Mouse (Mus musculus) stomach, postnatal 0 days (tissue): ENCODE data around the gene Elf1. TPM values are rescaled to one million over a fixed set of nuclear protein-coding genes. Genes with fewer than 3 reads are reported as not detected.
A peak's percentile ranks its signal among the peaks of the same experiment; 100 is the strongest.

Experiments used
- ATAC-seq: fragments of 200-750 bp; cut with Nextera tagmentation; 2 replicates; pipeline ENCODE4 v1.8.0; 2017; ENCODE audit not compliant: low FRiP score, low TSS enrichment
- DNase-seq: peaks from one replicate; pipeline ENCODE4 v3.0.0-alpha.2; 2016; ENCODE audit warnings: low spot score
- H3K27ac ChIP-seq: fragments of 300-500 bp; sonication (generic); replicated peaks from 2 replicates; pipeline ENCODE4 v1.5.1; 2014; ENCODE audit warnings: mild to moderate bottlenecking, control low read depth
- H3K27me3 ChIP-seq: fragments of 300-500 bp; sonication (generic); 2 replicates; pipeline ENCODE4 v1.6.1; 2014; ENCODE audit warnings: low read length; ENCODE audit not compliant: control insufficient read depth, insufficient read depth
- H3K36me3 ChIP-seq: fragments of 300-500 bp; sonication (generic); 2 replicates; pipeline ENCODE4 v1.6.1; 2014; ENCODE audit warnings: low read length, mixed read lengths; ENCODE audit not compliant: control insufficient read depth, insufficient read depth
- H3K4me1 ChIP-seq: fragments of 300-500 bp; sonication (generic); replicated peaks from 2 replicates; pipeline ENCODE4 v1.6.1; 2014; ENCODE audit warnings: antibody characterized with exemption; ENCODE audit not compliant: control insufficient read depth, insufficient read depth
- H3K4me2 ChIP-seq: fragments of 300-500 bp; sonication (generic); replicated peaks from 2 replicates; pipeline ENCODE4 v1.6.1; 2014; ENCODE audit warnings: low read depth, mild to moderate bottlenecking, control low read depth, moderate library complexity
- H3K4me3 ChIP-seq: fragments of 300-500 bp; sonication (generic); 2 replicates; pipeline ENCODE4 v1.5.1; 2014; ENCODE audit warnings: low read depth, low read length, control low read depth
- H3K9ac ChIP-seq: fragments of 300-500 bp; sonication (generic); 2 replicates; pipeline ENCODE4 v1.6.1; 2014; ENCODE audit warnings: mild to moderate bottlenecking, low read length, control low read depth, mixed read lengths
- H3K9me3 ChIP-seq: fragments of 300-500 bp; sonication (generic); 2 replicates; pipeline ENCODE4 v1.6.1; 2016; ENCODE audit warnings: low read length; ENCODE audit not compliant: control insufficient read depth
- CTCF ChIP-seq: IDR thresholded peaks from 2 replicates; pipeline ENCODE4 v1.5.1; 2016; ENCODE audit warnings: antibody characterized with exemption, low read depth, mild to moderate bottlenecking, moderate library complexity
- EP300 ChIP-seq: optimal IDR thresholded peaks from 2 replicates; pipeline ENCODE3; 2016; ENCODE audit warnings: antibody characterized with exemption
- WGBS: fragments of 180-500 bp; shearing (Covaris S2); extraction: QIAGEN DNeasy Blood & Tissue Kit; methylation state at CpG from one replicate; pipeline ENCODE4 v1.1.7; 2014; 5-methylcytosine and 5-hydroxymethylcytosine counted together
- polyA plus RNA-seq: library from polyadenylated mRNA; unstranded; fragments of >200 nt; fragmentation: Nextera tagmentation; extraction: Ambion mirVana; gene quantifications from 2 replicates; pipeline ENCODE4 v1.2.1, GENCODE M21; 2015

The Elf1 gene
- polyA plus RNA-seq, 1 experiment from 2014 or later = 19.3 TPM

GRCm38 (mm10) chr14:79552854-79553253 is 71.9 kb downstream of the Elf1 start:
- no peaks in the 10 kb centered on the region for H3K36me3 ChIP-seq
- ATAC-seq (no peak), DNase-seq (no peak)
- no peak overlapping the region for H3K27ac ChIP-seq
- H3K9ac ChIP-seq = no peak overlapping the region
- no peaks in the 10 kb centered on the region for H3K27me3 ChIP-seq
- H3K4me1 ChIP-seq = 0 out of 2 replicates have a peak, but pooled peaks cover 2% of the 10 kb centered on the region
- WGBS = 90% methylated on average over 1 of the region's 1 CpGs
- no peak overlapping the region for H3K4me2 ChIP-seq
- H3K4me3 ChIP-seq = no peak overlapping the region
- no peaks in the 10 kb centered on the region for H3K9me3 ChIP-seq
- TF ChIP-seq EP300 (no peak), CTCF (no peak)

GRCm38 (mm10) chr14:79557796-79558195 is 76.8 kb downstream of the Elf1 start:
- TF ChIP-seq EP300 = no peak
- no peak for TF ChIP-seq CTCF
- no peak for ATAC-seq

GRCm38 (mm10) chr14:79562745-79563144 is 81.8 kb downstream of the Elf1 start:
- H3K4me3 ChIP-seq = no peak overlapping the region
- peak; percentile 78 for ATAC-seq
- TF ChIP-seq CTCF = peak; percentile 86
- no peak for TF ChIP-seq EP300
- H3K9ac ChIP-seq = no peak overlapping the region
- H3K4me2 ChIP-seq = no peak overlapping the region
- no peaks in the 10 kb centered on the region for H3K27me3 ChIP-seq
- no peaks in the 10 kb centered on the region for H3K4me1 ChIP-seq
- peak; percentile 78 for DNase-seq
- no peak overlapping the region for H3K27ac ChIP-seq
- no peaks in the 10 kb centered on the region for H3K9me3 ChIP-seq
- 18% methylated on average over 5 of the region's 5 CpGs for WGBS
- H3K36me3 ChIP-seq = peaks cover 2% of the 10 kb centered on the region; the same call in 1 of the 2 replicates

More at GRCm38 (mm10) chr14:79557796-79558195, 76.8 kb downstream of the Elf1 start:
- Histone ChIP-seq H3K9me3 (no peaks in the 10 kb centered on the region), H3K36me3 (peaks cover 2% of the 10 kb centered on the region; the same call in 1 of the 2 replicates), H3K4me2 (no peak overlapping the region), H3K27ac (peak overlapping the region; percentile 61), H3K4me3 (no peak overlapping the region), H3K27me3 (no peaks in the 10 kb centered on the region), H3K4me1 (0 out of 2 replicates have a peak, but pooled peaks cover 2% of the 10 kb centered on the region), H3K9ac (no peak overlapping the region)
- 47% methylated on average over 1 of the region's 1 CpGs for WGBS
- DNase-seq = no peak

- Histone ChIP-seq H3K9ac (no peak overlapping the region), H3K27ac (no peak overlapping the region), H3K9me3 (no peaks in the 10 kb centered on the region), H3K4me2 (no peak overlapping the region), H3K27me3 (no peaks in the 10 kb centered on the region), H3K4me3 (no peak overlapping the region), H3K4me1 (no peaks in the 10 kb centered on the region), H3K36me3 (peaks cover 9% of the 10 kb centered on the region; the same call in 1 of the 2 replicates)
- TF ChIP-seq EP300 (no peak), CTCF (peak; percentile 56)
- ATAC-seq (no peak), DNase-seq (no peak)
- 69% methylated on average over 6 of the region's 6 CpGs for WGBS
Observed at GRCm38 (mm10) chr14:79564784-79565183, 83.8 kb downstream of the Elf1 start.

GRCm38 (mm10) chr14:79573482-79574191 is 92.6 kb downstream of the Elf1 start:
- Histone ChIP-seq H3K27ac (no peak overlapping the region), H3K4me1 (no peaks in the 10 kb centered on the region), H3K4me3 (no peak overlapping the region), H3K9me3 (no peaks in the 10 kb centered on the region), H3K36me3 (peaks cover 14% of the 10 kb centered on the region; the same call in 1 of the 2 replicates), H3K27me3 (no peaks in the 10 kb centered on the region), H3K4me2 (no peak overlapping the region), H3K9ac (no peak overlapping the region)
- ATAC-seq (no peak), DNase-seq (no peak)
- 91% methylated on average over 13 of the region's 13 CpGs for WGBS
- no peak for TF ChIP-seq CTCF
- TF ChIP-seq EP300 = no peak

GRCm38 (mm10) chr14:79574361-79574760 is 93.4 kb downstream of the Elf1 start:
- no peaks in the 10 kb centered on the region for H3K9me3 ChIP-seq

More at GRCm38 (mm10) chr14:79574361-79574760, 93.4 kb downstream of the Elf1 start:
- Histone ChIP-seq H3K27ac (no peak overlapping the region), H3K36me3 (peaks cover 12% of the 10 kb centered on the region; the same call in 1 of the 2 replicates), H3K4me2 (no peak overlapping the region), H3K4me3 (no peak overlapping the region), H3K4me1 (no peaks in the 10 kb centered on the region), H3K27me3 (no peaks in the 10 kb centered on the region), H3K9ac (no peak overlapping the region)
- WGBS = 95% methylated on average over 1 of the region's 1 CpGs
- ATAC-seq = no peak
- no peak for TF ChIP-seq CTCF
- TF ChIP-seq EP300 = no peak
- no peak for DNase-seq
